Mouse (Mus musculus) natural killer cell, adult 2 months (primary cell): ENCODE measurements around the gene 6030458C11Rik.
"Not testable (repeated sequence)": the region's sequence is repeated elsewhere in the genome, so short reads cannot be mapped to it uniquely, and the experiment has no call there.

Experiments
- DNase-seq, 2 experiments: peaks; one replicate each; pipeline ENCODE4 v3.0.0; 2022; ENCODE audit warnings: low spot score in 2 of 2

The 6030458C11Rik gene

DNA sequence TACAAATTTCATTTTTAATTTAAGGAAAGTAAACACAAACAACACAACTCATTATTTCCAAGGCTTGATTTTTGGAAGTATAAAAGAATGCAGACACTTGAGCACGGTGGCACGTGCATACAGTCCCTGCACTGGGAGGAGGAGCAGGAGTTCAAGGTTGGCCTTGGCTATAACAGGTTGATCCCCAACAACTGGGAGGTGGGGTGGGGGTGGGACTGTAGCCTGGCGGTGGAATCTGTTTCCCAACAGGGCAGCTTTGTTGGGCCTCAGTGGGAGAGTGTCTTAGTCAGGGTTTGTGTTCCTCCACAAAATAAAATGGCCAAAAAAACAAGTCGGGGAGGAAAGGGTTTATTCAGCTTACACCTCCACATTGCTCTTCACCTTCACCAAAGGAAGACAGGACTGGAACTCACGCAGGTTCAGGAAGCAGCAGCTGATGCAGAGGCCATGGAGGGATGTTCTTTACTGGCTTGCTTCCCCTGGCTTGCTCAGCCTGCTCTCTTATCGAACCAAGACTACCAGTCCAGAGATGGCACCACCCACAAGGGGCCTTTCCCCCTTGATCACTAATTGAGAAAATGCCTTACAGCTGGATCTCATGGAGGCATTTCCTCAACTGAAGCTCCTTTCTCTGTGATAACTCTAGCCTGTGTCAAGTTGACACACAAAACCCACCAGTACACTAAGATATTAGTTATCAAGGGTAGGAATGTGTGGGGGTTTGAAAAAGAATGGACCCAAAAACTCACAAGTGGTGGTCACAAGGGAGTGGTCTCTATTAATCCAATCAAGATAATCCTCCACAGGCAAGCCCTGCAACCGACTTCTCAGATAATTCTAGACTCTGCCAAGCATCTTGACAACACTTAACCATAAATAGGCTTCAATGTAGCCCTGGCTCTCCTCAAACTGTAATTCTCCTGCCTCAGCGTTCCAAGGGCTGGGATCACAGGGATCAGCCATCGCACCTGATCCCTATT is 1.7 kb downstream of the 6030458C11Rik start:
- no peak for DNase-seq

DNA sequence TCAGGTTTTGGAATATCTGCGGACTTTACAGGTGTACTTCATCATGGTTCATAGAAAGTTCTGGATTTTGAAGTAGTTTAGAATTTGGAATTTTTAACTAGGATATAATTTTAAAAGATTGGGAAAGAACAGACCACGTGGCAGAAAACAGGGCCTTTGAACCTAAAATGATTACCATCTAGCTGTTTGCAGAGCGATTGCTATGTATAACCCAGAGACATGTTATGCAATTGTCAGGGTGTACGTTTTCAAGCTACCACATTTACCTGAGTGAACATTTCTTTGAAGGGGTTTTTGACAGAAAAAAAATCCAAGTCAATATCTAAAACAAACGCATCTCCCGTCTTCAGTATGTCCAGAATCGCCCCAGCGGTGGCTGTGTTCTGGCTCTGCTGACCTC is 6.9 kb downstream of the 6030458C11Rik start:
- no peak for DNase-seq

GRCm38 (mm10) chr15:12812646-12813045 is 11.8 kb downstream of the 6030458C11Rik start:
- DNase-seq: no peak

DNA sequence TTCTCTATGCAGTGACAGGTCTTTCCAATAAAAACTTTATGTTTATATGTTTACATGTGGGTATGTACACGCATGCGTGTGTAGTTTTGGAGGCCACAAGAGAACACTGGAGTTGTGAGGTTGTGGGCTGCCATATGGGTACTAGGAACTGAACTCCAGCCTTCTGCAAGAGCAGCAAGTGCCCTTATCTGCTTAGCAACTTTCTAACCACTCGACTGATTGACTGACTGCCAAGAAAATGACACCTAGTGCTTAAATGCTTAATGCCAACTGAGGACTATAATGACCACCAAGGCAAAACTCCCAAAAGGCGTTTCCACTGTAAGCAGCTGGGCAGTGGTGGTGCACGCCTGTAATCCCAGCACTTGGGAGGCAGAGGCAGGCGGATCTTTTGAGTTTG is 15.1 kb downstream of the 6030458C11Rik start:
- DNase-seq: no peak

DNA sequence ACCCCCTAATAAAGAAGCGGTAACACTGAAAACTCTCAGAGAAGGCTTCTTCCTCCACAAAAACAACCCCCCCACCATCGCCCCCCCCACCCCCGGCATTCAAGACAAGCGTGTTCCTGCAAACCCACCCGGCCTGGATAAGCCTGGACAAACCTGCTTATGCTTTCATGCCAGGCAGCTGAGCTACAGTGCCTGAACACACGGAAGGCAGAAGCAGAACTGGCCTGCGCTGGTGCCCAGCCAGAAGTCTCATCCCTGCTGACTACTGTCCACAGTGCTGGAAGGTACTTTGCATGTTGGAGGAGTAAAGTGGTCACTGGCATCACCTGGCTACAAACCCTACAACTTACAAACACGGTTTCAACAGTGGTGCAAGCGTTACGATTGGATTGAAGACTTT is 17.4 kb downstream of the 6030458C11Rik start:
- DNase-seq: no peak

DNA sequence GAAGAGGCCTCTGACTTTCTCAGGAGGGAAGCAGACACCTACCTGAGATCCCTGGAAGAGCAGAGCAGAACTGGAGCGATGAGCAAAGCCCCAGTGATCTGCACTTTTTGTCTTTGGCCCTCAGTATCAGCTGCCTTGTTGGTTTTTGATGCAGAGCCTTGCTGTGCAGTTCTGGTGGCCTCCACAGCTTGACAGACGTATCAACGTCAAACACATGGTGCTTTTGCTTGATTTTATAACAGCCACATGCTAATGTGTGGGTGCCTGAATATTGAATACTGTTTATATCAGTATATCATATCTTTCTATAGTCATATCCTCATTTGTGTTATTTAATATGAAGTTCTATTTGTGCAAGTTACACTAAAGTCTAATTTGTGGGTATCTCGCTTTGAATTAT is 19.4 kb downstream of the 6030458C11Rik start:
- no peak for DNase-seq

- not testable (repeated sequence) for DNase-seq
Measured at GRCm38 (mm10) chr15:12801142-12801506, 23.3 kb downstream of the 6030458C11Rik start.

GRCm38 (mm10) chr15:12800405-12801141 is 23.9 kb downstream of the 6030458C11Rik start:
- no peak for DNase-seq

GRCm38 (mm10) chr15:12798043-12798442 is 26.4 kb downstream of the 6030458C11Rik start:
- DNase-seq: no peak

DNA sequence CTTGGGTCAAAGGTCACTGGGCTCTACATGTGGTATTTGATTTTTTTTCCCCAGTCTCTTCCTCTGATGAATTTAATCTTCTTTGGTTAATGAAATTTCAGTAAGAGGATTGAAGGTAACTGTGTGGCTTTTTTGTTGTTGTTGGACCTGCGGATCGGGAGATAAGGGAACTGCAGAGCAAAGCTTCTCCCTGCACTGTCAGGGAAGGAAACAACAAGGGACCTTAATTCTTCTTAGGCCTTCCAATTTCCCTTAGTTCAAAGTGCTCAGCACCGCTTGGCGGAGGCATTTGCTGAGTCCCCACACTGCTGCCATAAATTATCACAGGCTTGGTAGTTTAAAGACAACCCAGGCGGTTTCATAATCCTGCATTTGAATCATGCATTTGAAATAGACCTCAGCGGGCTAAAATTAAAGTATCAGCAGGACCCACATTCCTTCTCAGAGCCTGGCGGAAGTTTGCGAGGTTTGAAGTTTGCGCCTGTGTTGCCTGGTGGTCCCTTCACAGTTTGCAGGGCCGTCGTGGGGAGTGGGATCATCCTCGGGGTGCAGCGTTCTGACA is 28.5 kb downstream of the 6030458C11Rik start:
- no peak for DNase-seq

DNA sequence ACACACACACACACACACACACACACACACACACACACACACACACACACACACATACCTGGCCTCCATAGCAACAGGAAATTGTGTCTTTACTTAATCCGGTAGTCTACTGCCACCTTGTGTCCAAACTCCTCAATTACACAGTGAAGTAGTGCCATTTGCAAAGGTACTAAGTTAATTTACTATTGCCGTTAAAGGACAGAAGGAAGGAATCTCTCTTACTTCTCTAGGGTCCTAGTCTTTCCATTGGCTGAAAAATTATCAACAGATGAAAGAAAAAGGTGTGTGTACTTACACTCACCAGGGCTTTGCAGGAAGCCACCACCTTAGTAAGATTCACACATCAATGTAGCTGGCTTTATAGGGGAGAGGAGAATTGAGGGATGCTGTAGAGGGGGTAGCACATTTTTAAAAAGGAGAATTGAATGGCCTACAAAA is 29.0 kb downstream of the 6030458C11Rik start:
- DNase-seq: peak; percentile 61 to 63

DNA sequence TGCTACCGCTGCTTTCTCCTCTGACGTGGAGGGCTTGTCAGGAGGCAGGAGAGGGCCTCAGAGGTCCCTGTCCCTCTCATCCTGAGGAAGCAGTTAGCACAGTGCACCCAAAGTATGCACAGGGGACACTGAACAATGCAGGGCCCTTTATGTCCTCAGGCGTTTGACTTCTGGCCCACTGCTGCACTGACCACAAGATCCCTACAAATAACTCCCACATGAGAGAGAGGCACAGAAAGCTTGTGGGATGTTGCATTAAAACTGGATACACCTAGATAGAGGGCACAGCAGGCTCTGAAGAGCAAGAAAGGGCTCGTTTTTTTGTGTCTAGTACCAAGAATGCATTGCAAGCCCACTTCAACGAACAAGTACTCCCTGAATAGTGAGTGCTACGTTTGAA is 30.1 kb downstream of the 6030458C11Rik start:
- DNase-seq: no peak

DNA sequence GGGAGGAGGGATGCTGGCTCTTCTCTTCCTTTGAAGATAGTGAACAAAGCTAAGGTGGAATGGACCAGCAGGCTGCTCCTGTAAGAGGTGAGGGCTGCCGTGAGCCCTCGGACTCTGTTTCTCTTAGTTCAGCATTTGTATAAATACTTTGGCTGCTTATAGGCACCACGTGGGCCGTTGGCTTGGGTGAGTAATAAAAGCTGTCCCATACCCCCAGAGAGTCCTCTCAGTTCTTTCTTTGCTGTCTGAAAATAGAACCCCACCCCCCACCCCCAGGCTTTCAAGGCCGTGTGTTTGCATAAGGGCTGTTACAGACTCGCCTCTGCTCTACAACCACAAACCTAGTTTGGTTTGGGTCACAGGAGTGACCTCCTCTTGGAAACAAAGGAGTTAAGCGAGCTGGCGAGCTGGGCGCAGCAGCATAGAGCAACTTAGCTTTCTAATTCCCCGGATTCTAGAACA is 35.0 kb downstream of the 6030458C11Rik start:
- DNase-seq: no peak

DNA sequence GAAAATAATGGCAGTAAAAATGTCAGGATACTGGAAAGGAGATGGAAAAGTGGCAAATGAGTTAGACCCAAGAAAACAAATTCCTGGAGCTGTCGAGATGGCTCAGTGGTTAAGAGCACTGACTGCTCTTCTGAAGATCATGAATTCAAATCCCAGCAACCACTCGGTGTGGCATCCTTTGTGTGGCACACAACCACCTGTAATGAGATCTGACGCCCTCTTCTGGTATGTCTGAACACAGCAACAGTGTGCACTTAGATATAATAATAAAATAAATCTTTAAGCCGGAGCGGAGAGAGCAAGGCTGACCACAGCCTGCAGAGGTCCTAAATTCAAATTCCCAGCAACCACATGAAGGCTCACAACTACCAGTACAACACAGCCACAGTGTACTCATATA is 35.9 kb downstream of the 6030458C11Rik start:
- no peak for DNase-seq

DNA sequence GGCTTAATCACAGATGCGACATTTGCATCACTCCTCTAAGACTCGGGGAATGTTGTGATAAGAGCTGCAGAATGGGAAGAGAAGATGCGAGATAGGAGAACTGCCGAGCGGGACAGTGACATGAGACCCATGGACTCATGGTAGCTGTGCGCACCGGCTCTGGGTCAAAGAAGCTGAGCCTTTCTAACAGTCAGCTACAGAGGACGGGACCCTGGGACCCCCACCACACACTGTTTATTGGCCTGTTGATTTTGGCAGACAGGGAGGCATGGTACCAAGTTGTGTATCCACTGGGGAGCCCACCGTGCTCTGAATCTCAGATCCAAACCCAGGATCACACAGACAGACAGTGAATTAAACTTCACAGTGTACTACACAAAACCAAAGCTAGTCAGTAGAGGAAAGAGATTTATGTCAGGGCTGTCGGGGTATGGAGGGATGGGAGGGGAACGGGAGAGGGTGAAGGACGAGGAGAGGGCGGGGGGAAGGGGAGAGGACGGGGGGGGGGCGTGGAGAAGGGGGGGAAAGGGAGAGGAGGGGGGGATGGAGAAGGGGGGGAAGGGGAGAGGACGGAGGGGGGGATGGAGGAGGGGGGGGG is 42.6 kb downstream of the 6030458C11Rik start:
- no peak for DNase-seq

GRCm38 (mm10) chr15:12781296-12781695 is 43.2 kb downstream of the 6030458C11Rik start:
- DNase-seq: no peak

- no peak for DNase-seq
Measured at GRCm38 (mm10) chr15:12774149-12774753, 50.2 kb downstream of the 6030458C11Rik start.

- no peak for DNase-seq
Measured at GRCm38 (mm10) chr15:12770958-12771357, 53.5 kb downstream of the 6030458C11Rik start.

- DNase-seq: no peak
Measured at GRCm38 (mm10) chr15:12766848-12767247, 57.6 kb downstream of the 6030458C11Rik start.

DNA sequence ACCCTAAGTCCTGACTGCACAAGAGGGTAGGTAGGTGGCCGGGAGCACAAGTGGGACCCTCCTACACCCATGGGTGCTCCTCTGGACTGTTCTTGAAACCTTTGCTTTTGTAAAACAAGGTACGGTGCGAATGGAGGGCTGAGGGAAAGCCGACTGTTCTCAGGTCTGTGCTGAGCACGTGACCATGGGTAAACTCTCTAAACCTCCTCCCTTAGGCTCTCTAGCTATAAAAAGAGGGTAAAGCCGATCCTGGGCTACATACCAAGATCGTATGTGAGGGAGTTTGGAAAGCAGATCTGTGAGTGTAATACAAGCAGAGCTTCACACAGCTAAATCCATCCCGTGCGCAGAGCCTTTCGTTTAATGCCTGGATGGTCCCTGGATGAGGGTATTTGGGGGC is 61.3 kb downstream of the 6030458C11Rik start:
- no peak for DNase-seq

DNA sequence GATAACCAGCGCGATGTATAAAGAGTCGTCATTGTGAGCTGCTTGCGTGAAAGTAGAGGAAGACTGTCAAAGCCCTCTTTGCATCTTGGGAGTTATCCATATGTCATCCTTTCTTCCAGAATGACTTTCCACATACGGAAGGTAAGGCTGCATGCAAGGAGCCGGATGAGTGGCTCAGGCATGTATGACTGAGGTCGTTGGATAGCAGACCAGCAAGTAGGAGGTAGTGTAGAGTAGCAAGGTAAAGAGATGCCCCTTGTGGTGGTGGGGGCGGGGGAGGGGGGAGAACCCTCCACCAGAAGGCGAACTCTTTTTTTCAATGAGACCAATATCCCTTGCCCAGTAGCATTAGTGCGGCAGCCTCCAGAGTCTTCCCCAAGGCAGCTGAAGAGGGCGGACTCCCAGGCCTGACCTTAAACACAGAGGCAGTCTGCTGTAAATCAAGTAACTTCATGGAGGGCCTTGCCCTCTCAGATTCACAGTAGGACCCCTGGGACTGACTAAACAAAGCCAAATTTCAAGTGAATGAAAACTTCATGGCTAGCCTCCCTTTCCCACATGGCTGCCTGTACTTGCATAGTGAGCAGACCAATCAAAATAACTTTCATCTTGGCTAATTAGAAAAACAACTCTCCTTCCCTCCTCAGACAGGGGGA is 62.1 kb downstream of the 6030458C11Rik start:
- no peak for DNase-seq
